Mouse (Mus musculus): Measurements from ENCODE around the gene Txn1.

The Txn1 gene

DNA sequence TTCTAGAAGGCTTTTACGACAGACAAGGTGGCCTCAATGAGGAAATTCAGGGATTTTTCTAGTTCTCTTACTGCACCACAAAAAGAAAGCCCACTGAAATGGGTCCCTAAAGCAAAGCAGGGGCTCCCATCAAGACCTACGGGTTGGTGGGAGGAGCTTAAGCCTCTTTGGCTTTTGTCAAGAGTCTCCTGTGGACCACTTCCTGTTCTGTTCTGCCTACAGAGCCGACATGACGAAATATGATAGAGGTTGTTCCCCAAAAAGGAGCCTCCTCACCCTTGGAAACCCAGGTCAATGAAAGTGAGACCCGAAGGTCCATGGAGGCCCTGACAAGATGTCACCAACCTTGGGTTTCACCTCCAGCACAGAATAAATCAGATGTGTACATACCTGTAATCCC is 53.6 kb downstream of the Txn1 start:
- no peak for DNase-seq (ENCODE audit: inconsistent age in 2 of 2, low spot score in 1 of 2)

GRCm38 (mm10) chr4:57901210-57901609 is 55.0 kb downstream of the Txn1 start:
- peak in 1 of 2 experiments; percentile 76 for DNase-seq (ENCODE audit: inconsistent age in 2 of 2, low spot score in 1 of 2)

GRCm38 (mm10) chr4:57896631-57897030 is 59.6 kb downstream of the Txn1 start:
- DNase-seq (ENCODE audit: inconsistent age in 2 of 2, low spot score in 1 of 2) = no peak

DNA sequence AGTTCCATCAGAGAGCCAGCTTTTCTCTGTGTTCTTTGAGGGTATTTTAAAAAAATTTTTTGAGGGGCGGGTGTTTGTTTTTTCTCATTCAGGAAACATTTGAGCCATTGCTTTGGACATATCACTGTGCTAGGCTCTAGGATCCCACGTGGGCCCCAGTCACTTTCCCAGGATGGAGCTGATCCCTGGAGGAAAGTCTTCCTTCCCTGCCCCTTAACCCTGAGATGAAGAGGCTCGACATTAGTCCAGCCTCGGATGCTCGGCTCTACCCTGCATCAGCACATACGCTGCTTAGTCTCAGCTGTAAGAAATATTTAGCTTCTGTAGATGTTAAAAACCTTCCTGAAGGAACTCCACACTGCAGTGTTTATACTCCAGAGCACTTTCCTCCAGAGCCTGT is 60.3 kb downstream of the Txn1 start:
- DNase-seq (ENCODE audit: inconsistent age in 2 of 2, low spot score in 1 of 2) = no peak

GRCm38 (mm10) chr4:57895140-57895539 is 61.1 kb downstream of the Txn1 start:
- DNase-seq (ENCODE audit: inconsistent age in 2 of 2, low spot score in 1 of 2) = no peak

All from adrenal gland, adult (tissue).